Mouse (Mus musculus) testis, adult 2 months (tissue): ENCODE data around the gene Gfra1.

ENCODE experiments used
- CTCF ChIP-seq: fragments of 200-500 bp; IDR thresholded peaks from 2 replicates; pipeline ENCODE4 v1.5.1; 2012; ENCODE audit warnings: low read depth, mild to moderate bottlenecking, inconsistent platforms, low read length, moderate library complexity; ENCODE audit not compliant: control insufficient read depth, insufficient read depth, insufficient replicate concordance
- POLR2A ChIP-seq: fragments of 200-500 bp; IDR thresholded peaks from 2 replicates; pipeline ENCODE4 v1.6.1; 2012; ENCODE audit warnings: low read depth, mild to moderate bottlenecking, inconsistent platforms, low read length, moderate library complexity; ENCODE audit not compliant: control insufficient read depth

DNA sequence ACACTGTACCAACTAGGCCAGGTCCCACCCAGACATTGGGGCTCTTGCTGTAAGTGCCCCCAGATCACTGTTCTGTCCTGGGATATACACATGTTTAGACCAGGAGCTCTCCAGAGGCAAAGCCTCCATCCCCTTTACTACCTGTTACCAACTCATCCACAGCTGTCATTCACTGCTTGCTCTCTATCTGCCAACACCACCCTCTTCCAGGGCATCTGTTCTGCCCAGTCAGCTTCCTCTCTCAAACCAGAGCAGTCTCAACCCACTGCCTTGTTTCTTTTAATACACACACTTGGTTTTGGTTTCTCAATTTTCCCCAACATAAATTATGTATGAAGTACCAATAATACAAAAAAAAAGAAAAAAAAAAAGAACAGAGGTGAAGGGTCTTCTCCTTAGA is 41.0 kb downstream of the Gfra1 start:
- TF ChIP-seq CTCF: no peak
- TF ChIP-seq POLR2A: no peak
